Mouse (Mus musculus): ENCODE results near the gene Gm28048.

Gm28048 gene

GRCm38 (mm10) chr11:22990393-22991126, 8.7 kb upstream of the Gm28048 start, which contains the start of gene Cct4:
Cct4 (plus strand) TSS chr11:22990519.
- peak; percentile 76 to 93 for DNase-seq (ENCODE audit: low spot score in 2 of 2)

- DNase-seq (ENCODE audit: low spot score in 2 of 2), result no peak
Measured at GRCm38 (mm10) chr11:22989786-22990185, 7.9 kb upstream of the Gm28048 start.

- DNase-seq (ENCODE audit: low spot score in 2 of 2), result peak in 1 of 2 experiments; percentile 36
Measured at GRCm38 (mm10) chr11:22987357-22987756, 5.5 kb upstream of the Gm28048 start.

- no peak for DNase-seq (ENCODE audit: low spot score in 2 of 2)
Measured at GRCm38 (mm10) chr11:22985510-22985909, 3.6 kb upstream of the Gm28048 start.

GRCm38 (mm10) chr11:22982846-22983245, 956 bp upstream of the Gm28048 start:
- DNase-seq (ENCODE audit: low spot score in 2 of 2), result no peak

GRCm38 (mm10) chr11:22981543-22981950, 343 bp downstream of the Gm28048 start:
- no peak for DNase-seq (ENCODE audit: low spot score in 2 of 2)

- DNase-seq (ENCODE audit: low spot score in 2 of 2), result no peak
Measured at GRCm38 (mm10) chr11:22981041-22981440, 849 bp downstream of the Gm28048 start.

- no peak for DNase-seq (ENCODE audit: low spot score in 2 of 2)
Measured at GRCm38 (mm10) chr11:22979221-22979620, 2.7 kb downstream of the Gm28048 start.

GRCm38 (mm10) chr11:22978711-22979110, 3.2 kb downstream of the Gm28048 start:
- DNase-seq (ENCODE audit: low spot score in 2 of 2), result no peak

GRCm38 (mm10) chr11:22978215-22978614, 3.7 kb downstream of the Gm28048 start:
- no peak for DNase-seq (ENCODE audit: low spot score in 2 of 2)

- peak in 1 of 2 experiments; percentile 47 for DNase-seq (ENCODE audit: low spot score in 2 of 2)
Measured at GRCm38 (mm10) chr11:22973599-22973998, 8.3 kb downstream of the Gm28048 start.

- peak; percentile 70 to 86 for DNase-seq (ENCODE audit: low spot score in 2 of 2)
Measured at GRCm38 (mm10) chr11:22972746-22973526, 9.0 kb downstream of the Gm28048 start.

GRCm38 (mm10) chr11:22971835-22972709, 9.8 kb downstream of the Gm28048 start, which contains the start of gene Zrsr1:
Zrsr1 (plus strand) TSS chr11:22972005.
- peak; percentile 58 to 77 for DNase-seq (ENCODE audit: low spot score in 2 of 2)

- no peak for DNase-seq (ENCODE audit: low spot score in 2 of 2)
Measured at GRCm38 (mm10) chr11:22970546-22970945, 11.3 kb downstream of the Gm28048 start.

- DNase-seq (ENCODE audit: low spot score in 2 of 2), result no peak
Measured at GRCm38 (mm10) chr11:22969486-22969885, 12.4 kb downstream of the Gm28048 start.

GRCm38 (mm10) chr11:22965503-22965902, 16.4 kb downstream of the Gm28048 start:
- DNase-seq (ENCODE audit: low spot score in 2 of 2), result no peak

GRCm38 (mm10) chr11:22964401-22964800, 17.5 kb downstream of the Gm28048 start:
- no peak for DNase-seq (ENCODE audit: low spot score in 2 of 2)

- DNase-seq (ENCODE audit: low spot score in 2 of 2), result no peak
Measured at GRCm38 (mm10) chr11:22962101-22962500, 19.8 kb downstream of the Gm28048 start.

GRCm38 (mm10) chr11:22957791-22958374, 24.0 kb downstream of the Gm28048 start:
- no peak for DNase-seq (ENCODE audit: low spot score in 2 of 2)

- no peak for DNase-seq (ENCODE audit: low spot score in 2 of 2)
Measured at GRCm38 (mm10) chr11:22956830-22957229, 25.1 kb downstream of the Gm28048 start.

GRCm38 (mm10) chr11:22956346-22956745, 25.5 kb downstream of the Gm28048 start:
- DNase-seq (ENCODE audit: low spot score in 2 of 2), result no peak

All from left cerebral cortex, adult 9 months (tissue).